Mouse (Mus musculus) left cerebral cortex, adult 11 months (tissue): ENCODE results near the gene Plscr5.
A peak's percentile ranks its signal among the peaks of the same experiment; 100 is the strongest.
"Not testable (repeated sequence)": the region's sequence is repeated elsewhere in the genome, so short reads cannot be mapped to it uniquely, and the experiment has no call there.

Experiments used
- DNase-seq: peaks from one replicate; pipeline ENCODE4 v3.0.0; 2022; ENCODE audit warnings: low spot score

The Plscr5 gene

DNA sequence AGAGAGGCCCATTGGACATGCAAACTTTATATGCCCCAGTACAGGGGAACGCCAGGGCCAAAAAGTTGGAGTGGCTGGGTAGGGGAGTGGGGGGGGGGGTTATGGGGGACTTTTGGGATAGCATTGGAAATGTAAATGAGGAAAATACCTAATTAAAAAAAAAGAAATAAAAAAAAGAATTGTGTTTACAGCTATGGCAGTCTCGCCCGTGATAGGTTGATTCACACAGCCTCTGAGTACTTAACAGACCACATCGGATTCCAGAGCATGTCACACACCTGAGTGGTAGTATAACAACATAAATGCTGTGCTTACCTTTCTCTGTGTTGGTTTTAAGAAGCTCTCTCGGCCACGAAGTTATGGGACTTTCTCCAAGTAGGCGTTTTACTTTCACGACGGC lies at the start of gene Plscr5:
Plscr5 (plus strand) TSS at position 301 of the 400 bp plus-strand sequence.
- DNase-seq = not testable (repeated sequence)

DNA sequence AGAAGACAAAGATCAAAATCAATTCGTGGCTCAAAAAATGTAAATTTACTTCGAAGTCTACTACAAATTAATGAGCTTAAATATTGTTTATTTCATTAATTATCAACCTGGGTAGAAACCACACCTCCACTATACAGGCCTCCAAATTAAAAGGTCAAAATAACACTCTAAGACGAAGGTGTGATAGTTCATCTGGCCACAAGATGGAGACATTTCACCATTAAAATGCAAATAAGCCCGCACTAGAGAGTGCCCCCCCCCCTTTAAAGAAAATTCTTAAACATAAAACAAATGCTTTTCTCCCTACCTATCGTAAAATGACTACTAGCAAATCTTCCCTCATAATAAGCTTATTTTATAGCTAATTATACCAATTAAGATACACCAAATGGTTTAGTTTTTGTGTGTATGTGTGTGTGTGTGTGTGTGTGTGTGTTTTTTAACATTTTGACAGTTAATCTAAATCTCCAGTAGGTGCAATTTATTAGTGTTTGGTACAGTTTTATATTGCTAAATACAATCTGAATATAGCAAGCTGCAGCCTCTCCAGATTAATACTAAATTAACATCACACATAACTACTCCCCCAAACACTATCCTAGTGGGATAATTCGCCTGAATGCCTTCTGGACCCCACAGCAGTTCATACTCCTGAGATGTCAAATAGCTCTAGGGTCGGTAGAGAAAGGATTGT lies 45.0 kb upstream of the Plscr5 start:
- no peak for DNase-seq

DNA sequence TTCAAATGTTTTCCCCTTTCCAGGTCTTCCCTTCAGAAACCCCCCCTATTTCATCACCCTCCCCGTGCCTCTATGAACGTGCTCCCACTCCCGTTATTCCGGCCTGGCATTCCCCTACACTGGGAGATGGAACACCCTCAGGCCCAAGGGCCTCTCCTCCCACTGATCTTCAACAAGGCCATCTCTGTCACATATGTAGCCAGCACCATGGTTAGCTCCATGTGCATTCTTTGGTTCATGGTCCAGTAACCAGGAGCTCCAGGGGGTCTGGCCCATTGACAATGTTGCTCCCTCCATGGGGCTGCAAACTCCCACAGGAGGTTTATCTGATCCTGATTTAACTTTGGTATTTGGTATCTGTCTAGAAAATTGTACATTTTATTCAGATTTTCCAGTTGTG lies 30.5 kb upstream of the Plscr5 start:
- DNase-seq = no peak

DNA sequence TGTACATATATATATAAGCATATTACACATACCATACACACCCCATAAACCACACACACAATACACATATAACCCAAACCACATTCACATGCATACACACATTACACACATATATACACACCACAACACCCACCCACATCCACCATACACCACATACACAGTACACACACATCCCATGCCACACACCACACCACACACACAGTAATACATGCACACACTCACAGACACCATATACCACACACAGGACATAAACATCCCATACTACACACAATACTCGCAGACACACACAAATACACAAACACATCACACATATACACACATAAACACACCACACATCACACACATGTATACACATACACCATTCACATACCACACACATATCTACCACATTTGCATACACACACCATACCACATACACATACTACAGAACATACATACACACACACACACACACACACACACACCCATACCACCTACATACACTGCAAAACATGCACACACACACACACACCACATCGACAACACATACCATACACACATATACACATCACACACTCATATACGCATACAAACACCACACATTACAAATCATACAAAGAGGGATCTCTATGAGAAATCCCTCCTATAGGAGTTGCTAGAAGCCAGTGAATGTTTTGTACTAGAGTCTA lies 19.3 kb upstream of the Plscr5 start:
- DNase-seq = no peak

DNA sequence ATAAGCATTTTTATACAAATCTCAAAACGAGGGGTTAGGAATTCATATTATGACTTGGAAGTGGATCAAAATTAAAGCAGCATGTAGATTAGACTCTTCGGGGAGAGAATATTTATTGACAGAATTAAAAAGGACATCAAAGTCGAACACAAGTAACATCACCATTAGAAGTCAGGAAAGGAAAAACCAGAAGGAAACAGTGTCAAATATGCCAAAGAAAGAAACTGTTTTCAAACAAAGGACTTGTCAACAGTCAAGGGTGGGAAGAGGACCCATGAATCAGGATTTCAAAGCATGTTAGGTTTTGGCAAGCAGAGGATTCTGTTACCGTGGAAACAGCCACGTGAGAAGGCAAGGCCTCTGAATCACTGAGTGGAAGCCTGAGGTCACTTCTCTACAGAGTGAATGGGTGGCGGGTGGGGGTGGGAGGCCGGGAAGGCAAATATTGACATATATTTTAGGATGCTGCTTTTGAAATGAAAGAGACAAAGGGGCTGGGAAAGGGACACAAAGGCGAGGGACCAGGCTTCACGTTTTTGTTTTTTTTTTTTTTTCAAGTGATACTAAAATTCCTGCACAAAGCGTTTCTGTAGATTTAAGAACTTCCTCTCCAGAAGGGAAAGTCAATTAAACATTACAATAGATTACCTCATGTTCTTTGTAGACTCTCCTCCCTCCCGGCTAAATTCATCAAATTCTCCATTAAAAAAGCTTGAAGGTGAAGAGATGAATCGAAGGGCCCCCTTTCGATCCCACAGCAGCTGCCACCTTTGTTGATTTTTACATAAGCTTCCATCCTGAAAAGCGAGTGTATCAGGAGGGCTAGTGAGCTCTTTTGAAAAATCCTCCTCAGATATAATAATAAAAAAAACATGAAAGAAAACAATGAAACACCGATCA lies 18.3 kb upstream of the Plscr5 start:
- DNase-seq = no peak

DNA sequence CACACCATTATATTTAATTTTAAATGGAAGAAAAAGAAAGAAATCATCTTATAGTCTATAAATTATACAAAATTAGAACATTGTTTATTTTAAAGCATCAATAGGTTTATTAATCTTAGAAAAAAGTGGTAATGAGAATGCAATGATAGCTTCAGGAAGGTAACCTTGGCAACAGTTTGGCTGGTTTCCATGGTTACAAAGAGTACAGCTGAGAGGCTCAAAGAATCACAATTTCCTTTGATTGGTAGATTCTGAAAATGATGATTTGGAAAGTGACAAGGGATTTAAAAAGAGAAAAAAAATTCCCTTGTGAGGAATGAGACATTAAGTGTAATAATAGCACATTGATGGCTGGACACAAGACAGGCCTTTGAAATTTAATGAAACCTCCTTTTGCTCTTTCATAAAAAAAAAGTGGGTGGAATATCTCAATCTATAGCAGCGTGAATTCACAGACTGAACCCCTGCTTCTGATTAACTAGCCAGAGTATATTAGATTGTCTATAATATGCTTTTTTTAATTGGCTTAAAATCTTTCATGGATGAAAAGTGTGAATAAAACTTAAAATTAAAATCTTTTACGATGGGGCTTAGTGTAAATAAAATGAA lies 13.8 kb upstream of the Plscr5 start:
- peak; percentile 9 for DNase-seq

DNA sequence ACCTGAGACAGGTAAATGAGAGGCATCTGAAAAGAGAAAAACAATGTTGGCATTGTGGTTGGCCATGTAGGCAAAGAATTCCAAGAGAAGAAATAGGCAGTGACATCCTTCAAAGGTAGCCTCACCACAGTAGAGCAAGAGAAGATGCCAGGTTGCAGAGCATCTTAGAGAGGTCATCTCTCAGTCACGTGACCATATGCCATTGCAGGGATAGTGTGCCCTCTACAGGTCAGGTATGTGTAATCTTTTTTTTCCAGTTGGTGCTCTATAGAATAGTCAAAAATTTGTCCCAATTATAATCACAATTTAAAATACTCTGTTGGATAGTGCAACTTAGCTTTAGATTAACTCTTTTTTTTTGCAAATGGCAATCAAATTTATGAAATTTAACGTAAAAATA lies 1.4 kb upstream of the Plscr5 start:
- no peak for DNase-seq

DNA sequence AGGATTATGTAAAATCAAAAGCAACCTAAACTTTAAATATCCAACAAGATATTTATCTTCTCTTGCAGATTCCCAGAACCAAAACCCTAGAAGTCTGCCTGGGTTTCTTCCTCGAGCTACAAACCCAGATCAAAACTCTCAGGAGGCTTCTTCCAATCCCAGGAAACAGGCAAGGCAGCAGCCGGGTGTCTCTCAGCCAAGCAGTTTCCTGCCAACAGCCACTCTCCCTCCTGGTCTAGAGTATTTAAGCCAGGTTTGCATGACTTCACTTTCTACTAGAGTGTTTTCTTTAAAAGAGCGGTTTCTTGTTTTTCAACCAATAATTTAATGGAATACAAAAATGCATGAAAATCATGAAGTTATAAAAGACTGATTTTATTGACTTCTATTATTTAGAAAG lies 5.7 kb downstream of the Plscr5 start:
- DNase-seq = no peak

DNA sequence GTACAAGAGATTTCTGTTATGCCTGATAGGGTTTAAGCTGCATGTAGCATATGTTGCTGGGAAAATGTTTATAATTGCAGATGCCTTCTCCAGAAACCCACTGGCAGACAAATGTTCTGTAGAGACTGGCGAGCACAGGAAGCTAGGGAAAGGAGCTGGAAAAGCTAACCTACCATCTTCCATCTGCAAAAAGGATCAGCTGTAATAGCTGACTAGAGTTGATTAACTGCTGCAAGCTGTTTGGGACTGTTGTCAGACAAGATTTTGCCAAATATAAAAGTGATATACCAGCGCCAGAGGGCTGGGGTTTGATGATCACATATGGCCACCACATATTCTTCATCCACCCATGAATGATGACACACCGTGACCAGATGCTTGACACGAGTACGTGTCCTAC lies 6.8 kb downstream of the Plscr5 start:
- DNase-seq = no peak

DNA sequence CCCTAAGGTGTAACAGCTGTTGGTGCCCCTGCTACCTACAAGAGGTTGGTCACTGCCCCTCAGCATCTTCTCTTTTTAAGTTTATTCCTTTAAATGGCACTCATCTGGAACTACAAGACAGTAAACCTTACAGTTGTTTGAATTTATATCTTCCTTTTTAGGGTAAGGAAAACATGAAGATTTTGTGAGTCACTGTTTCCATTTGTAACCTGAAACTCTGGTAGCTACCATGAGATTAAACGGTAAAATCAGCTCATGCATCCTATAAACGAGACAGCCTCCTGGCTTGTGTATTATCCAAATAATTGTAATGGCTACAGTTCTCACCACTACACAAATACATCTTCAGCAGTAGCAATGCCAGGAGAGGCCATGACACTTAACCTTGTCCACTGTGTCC lies 11.7 kb downstream of the Plscr5 start:
- DNase-seq = no peak

DNA sequence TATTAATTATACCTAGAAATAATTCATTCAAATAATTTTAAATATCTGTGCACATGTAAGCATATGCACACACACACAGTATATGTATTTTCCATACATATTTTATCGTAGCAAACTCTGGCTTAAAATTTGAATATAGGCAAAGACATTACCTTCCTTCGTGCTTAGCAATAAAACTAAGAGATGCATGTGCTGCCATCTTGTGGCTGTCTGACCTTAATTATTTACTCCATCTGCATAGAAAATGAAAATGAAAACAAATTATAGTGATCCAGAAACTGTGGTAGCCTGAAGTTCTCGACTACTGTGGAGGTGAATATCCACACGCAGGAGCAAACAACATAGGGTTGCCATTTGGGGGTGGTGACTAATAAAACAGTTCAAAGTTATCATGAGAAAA lies 14.6 kb downstream of the Plscr5 start:
- peak; percentile 16 for DNase-seq

DNA sequence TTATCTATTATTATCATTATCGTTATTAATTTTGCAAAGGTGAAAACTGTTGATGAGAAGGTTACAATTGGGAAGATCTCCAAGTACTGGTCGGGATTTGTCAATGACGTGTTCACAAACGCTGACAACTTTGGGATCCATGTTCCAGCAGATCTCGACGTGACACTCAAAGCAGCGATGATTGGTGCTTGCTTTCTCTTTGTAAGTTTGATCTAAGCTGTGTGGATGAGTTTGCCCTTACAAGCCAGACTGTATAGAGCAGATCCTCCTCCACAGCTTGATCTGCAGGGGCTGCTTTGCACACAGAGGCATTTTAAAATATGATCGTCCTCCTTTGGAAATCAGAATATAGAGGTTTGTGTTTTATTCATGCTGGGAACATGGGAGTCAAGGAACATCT lies 15.0 kb downstream of the Plscr5 start:
- no peak for DNase-seq

DNA sequence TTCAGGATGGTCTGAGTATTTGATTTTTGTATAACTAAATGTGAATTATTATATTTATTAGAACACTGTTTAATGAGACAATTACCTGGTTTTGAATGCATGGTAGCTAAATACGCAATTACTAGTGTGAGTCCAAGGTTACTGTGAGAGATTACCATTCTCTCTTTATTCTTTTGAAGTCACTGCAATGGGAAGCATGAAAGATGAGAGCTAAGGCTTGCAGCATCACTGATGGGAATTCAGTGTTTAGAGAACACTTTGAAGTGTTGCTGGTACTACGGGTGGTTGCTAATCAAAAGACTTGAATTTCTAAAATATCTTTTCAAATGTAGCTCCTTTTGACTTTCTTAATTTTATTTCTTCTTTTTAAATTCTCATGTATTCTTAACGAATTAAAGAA lies 17.1 kb downstream of the Plscr5 start:
- DNase-seq = no peak

DNA sequence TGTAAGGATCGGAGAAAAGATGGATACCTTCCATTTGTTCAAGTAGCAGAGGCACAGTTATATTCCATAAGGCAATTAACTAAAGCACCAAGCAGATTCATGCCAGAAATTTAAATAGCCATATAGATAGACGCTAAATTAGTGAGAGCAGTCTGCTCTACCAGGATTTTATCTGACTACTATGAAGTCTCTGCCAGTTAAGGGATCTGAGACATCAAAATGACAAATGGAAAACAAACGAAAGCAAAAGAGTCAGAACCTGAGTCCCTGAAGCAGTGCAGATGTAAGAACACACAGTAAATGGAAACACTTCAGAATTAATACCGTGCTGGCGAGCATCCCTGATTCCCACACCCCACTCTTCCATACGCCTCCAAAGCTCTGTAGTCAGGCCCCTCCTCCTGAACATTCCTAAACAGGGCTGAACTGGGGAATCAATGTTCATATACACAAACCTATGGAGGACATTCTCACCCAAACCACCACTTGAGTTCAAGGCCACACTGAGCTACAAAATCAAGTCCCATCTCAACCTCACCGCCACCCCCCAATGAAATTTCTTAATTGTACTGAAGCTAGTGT lies 17.7 kb downstream of the Plscr5 start:
- no peak for DNase-seq

DNA sequence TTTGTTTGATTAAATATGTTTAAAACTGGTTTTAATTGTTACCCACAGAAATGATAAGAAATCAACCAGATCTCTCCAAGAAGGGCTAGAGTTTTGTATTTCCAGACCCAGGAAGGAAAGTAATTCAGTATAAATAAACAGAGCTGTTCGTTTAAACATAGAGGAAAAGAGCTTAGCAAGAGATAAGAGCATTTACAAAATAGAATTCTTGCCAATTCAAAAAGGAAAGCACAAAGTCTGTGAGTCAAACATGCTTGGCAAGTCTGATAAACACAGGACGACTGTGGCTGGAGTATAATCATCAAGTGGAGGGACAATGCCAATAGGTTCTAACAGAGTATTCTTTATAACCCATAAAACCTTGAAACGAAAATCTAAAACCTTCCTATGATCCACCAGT lies 18.3 kb downstream of the Plscr5 start:
- DNase-seq = no peak

DNA sequence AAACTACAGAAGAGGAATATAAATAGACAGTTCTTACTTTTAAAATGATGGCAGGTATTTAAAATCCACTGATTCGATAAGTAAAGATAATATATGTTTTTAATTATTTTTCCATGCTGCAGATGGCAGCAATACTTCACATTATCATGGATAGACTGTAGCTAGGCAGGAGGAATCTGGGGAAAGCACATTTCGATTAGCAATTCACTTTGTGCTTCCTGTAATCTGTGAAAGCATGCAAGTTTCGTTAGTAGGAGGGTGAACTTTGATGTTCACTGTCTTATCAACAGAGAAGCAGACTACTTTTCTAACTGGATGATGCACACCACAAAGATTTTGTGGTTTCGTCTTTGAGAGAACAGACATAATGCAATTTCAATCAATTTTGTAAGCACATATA lies 24.7 kb downstream of the Plscr5 start:
- DNase-seq = peak; percentile 2

DNA sequence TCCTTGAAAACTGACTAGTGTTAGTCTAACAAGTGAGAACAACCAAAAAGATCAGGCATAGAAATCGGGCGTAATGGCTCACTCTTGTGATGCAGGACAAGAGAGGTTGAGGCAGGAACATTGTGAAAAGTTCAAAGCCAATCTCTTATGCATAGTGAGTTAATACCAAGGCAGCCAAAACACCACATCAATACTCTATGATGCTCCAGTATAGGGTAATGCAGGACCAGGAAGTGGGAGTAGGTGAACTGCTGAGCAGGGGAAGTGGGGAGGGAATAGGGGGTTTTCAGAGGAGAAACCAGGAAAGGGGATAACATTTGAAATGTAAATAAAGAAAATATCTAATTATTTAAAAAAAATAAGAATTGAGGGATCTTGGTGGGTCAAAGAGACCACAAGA lies 25.2 kb downstream of the Plscr5 start:
- no peak for DNase-seq

DNA sequence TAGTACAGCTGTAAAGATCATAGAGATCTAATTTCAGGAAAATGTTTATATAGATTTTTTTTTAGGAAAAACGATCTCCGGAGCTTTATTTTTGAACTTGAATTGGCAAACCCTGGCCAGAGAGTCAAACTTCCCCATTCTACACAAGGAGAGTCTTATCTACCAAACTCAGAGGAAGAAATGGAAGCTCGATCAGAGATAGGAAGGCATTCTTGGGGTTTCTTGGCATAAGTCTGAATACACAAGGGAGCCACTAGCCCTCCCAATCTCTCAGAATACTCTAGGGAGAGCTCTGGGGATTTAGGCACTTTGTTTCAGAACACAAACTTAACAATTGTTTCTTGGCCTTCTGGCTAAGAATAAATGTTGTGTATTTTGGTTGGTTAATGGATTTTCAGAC lies 27.4 kb downstream of the Plscr5 start:
- DNase-seq = no peak

DNA sequence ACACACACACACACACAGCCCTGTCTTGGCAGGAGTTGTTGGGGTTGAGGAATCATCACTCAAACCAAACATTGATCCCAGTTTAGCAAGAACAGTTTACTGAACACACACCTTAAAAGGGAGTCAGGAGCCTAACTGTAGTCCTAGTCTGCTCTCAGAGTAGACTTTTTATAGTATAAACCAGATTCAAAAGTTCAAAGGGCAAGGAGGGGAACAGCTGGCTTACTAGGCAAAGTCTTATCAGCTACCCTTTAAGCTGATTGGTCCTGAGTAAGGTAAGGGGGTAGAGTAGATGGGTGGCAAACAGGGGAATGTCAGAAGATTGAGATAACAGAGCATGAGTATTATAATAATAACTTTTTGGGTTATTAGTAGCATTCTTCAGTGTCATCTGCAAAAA lies 28.7 kb downstream of the Plscr5 start:
- no peak for DNase-seq

DNA sequence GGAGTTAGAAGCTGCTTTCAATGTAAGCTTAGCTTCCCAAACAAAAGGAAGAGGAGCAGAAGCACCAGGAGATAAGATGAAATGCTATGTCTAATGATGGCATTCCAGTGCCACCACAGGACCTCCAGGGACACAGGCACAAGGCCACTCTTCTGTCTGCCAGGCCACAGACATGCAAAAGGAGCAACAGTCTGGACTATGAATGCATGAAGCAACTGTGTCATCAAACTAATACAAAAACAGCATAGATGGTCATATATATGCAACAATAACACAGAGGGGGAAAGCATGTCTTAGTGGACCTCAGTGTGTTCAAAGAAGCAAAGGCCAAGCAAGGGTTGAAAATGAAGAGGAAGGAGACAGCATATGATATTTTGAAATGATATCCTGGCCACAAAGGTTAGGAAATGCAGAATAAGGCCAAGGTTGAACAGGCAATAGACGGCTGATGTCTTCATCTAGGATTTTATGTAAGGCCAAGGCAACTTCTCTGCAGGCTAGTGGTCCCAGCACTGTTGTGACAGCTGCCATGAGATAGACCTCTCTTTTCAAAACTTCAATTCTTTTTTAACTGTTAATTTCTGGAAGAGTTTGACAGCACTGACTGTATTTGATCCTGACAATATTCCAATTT lies 32.0 kb downstream of the Plscr5 start:
- no peak for DNase-seq

DNA sequence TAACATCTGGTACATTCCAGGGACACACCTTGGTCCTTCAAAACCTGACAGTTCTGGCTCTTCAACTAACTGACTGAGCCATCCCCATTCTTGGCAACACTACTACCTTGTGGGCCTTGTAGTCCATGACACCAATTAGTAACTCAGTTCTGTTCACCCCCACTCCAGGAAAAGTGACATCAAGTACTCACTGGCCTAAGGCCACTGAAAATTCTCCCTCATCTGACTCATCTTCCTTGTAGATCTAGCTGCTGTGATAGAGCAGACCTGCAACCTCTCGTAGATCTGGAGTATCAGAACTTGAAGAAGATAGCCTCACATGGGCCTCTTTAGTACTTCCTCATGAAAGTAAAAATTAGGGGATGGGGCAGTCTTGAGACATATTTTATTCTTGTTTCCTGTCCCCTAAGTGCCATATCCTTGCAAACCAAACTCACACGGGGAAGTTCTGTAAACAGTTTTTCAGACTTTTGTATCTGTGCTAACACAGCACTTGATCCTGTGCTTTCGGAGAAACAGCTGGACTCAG lies 33.5 kb downstream of the Plscr5 start:
- DNase-seq = no peak
